Mouse (Mus musculus): Measurements from ENCODE around the gene March6.

GRCm38 (mm10) chr15:31417796-31418685 is 112.8 kb downstream of the March6 start:
- TF ChIP-seq CTCF (IDR thresholded peaks at IDR 0.05; ENCODE audit: low read depth, low read length): no peak
- no peak for TF ChIP-seq POLR2A (IDR thresholded peaks at IDR 0.05; ENCODE audit: extremely low read depth, insufficient read depth, low read length)

Data from liver, adult 2 months (tissue).